In genomic region chr13:109659103-109659502, GRCm38 (mm10) we compare ENCODE assay signal across 25 mouse cellular contexts.
A peak's percentile ranks its signal among the peaks of the same experiment; 100 is the strongest.
DNase-seq lines count a peak whose midpoint lies in the region; ATAC-seq and TF ChIP-seq lines count a peak whose summit lies in the region.
"Had no signal": no experiment of that assay in that cellular context is flagged by ENCODE, and none has a peak within 500 bp of the region (broad histone marks: within the 10 kb centered on the region; RNA-seq: fewer than 3 reads in every experiment).

No protein-coding gene starts in this region.

- H3ac ChIP-seq in myocyte (ENCODE audit: control insufficient read depth, insufficient read length), result no peak overlapping the region

- DNase-seq in heart, adult 11 months, result peak; percentile 83
- peak; percentile 19 for DNase-seq in limb, embryonic 11.5 days (ENCODE audit: low spot score)
- no peak for DNase-seq in limb, embryonic 10.5 days (ENCODE audit: low spot score)
- peak; percentile 25 for DNase-seq in MN1 (ENCODE audit: low spot score)
- no peak for DNase-seq in midbrain, embryonic 10.5 days (ENCODE audit: low spot score)
- no peak for DNase-seq in thymus, postnatal 4 days
- DNase-seq: adrenal gland, postnatal 36 days; B cell, adult 2 months; cerebellum, adult 2 months; gastrocnemius, adult 2 months; heart, adult 18-20 months; kidney, postnatal 10 days; midbrain, embryonic 14.5 days; right cerebral cortex, postnatal 14 days; spleen, adult 18-20 months; thymus, adult 18-20 months had no signal

- H3K9ac ChIP-seq in heart, embryonic 11.5 days (ENCODE audit: low read depth, low read length), result no peak overlapping the region
- no peak overlapping the region for H3K9ac ChIP-seq in limb, embryonic 11.5 days (ENCODE audit: low read length)
- H3K9ac ChIP-seq: heart, embryonic 15.5 days; limb, embryonic 12.5 days; liver, embryonic 14.5 days; lung, embryonic 15.5 days; neural tube, embryonic 15.5 days had no signal

- no peak overlapping the region for H3K27ac ChIP-seq in heart, embryonic 11.5 days (ENCODE audit: low read depth, low read length)
- no peak overlapping the region for H3K27ac ChIP-seq in limb, embryonic 11.5 days (replicated peaks; ENCODE audit: low read depth, low read length)
- no peak overlapping the region for H3K27ac ChIP-seq in limb, embryonic 10.5 days
- no peak overlapping the region for H3K27ac ChIP-seq in midbrain, embryonic 10.5 days (replicated peaks)
- H3K27ac ChIP-seq: gastrocnemius, adult 2 months; heart, embryonic 15.5 days; layer of hippocampus, adult 2 months; limb, embryonic 12.5 days; liver, embryonic 14.5 days; lung, embryonic 15.5 days; neural tube, embryonic 15.5 days had no signal

- H3K27me3 ChIP-seq in heart, embryonic 11.5 days (ENCODE audit: control insufficient read depth, insufficient read depth, low read length), result no peaks in the 10 kb centered on the region
- no peaks in the 10 kb centered on the region for H3K27me3 ChIP-seq in limb, embryonic 11.5 days (ENCODE audit: control insufficient read depth, insufficient read depth, low read length)
- no peaks in the 10 kb centered on the region for H3K27me3 ChIP-seq in limb, embryonic 10.5 days (ENCODE audit: low read depth, poor library complexity, severe bottlenecking)
- H3K27me3 ChIP-seq in myocyte (ENCODE audit: control insufficient read depth, insufficient read depth, insufficient read length), result no peaks in the 10 kb centered on the region
- H3K27me3 ChIP-seq in midbrain, embryonic 10.5 days (ENCODE audit: low read depth, poor library complexity, severe bottlenecking), result no peaks in the 10 kb centered on the region
- H3K27me3 ChIP-seq: heart, embryonic 15.5 days; limb, embryonic 12.5 days; lung, embryonic 15.5 days; neural tube, embryonic 15.5 days; Patski had no signal

- 46% methylated on average over 6 of the region's 6 CpGs for WGBS in heart, embryonic 11.5 days (ENCODE audit: insufficient replicate concordance)
- WGBS in limb, embryonic 11.5 days, result 79% methylated on average over 6 of the region's 6 CpGs
- 83% methylated on average over 6 of the region's 6 CpGs for WGBS in limb, embryonic 10.5 days
- WGBS in midbrain, embryonic 10.5 days, result 94% methylated on average over 6 of the region's 6 CpGs

- no peak for TF ChIP-seq POLR2A in myocyte (IDR thresholded peaks at IDR 0.05; ENCODE audit: insufficient read length, low read depth)

- no peak overlapping the region for H3K4me2 ChIP-seq in heart, embryonic 11.5 days
- H3K4me2 ChIP-seq in limb, embryonic 11.5 days (ENCODE audit: low read depth, severe bottlenecking), result no peak overlapping the region
- peak overlapping the region; percentile 44 for H3K4me2 ChIP-seq in myocyte (ENCODE audit: low read depth)
- H3K4me2 ChIP-seq: heart, embryonic 15.5 days; limb, embryonic 12.5 days; lung, embryonic 15.5 days; neural tube, embryonic 15.5 days had no signal

- no peak for ATAC-seq in heart, embryonic 11.5 days (replicated peaks; ENCODE audit: insufficient number of reproducible peaks, low FRiP score, low TSS enrichment)
- no peak for ATAC-seq in limb, embryonic 11.5 days (ENCODE audit: insufficient number of reproducible peaks, low FRiP score, low TSS enrichment, low read depth)
- ATAC-seq: Patski had no signal

- no peaks in the 10 kb centered on the region for H3K79me2 ChIP-seq in myocyte (ENCODE audit: control insufficient read depth, insufficient read depth)

- no peak overlapping the region for H3K4me3 ChIP-seq in heart, embryonic 11.5 days (ENCODE audit: low read depth, low read length)
- H3K4me3 ChIP-seq in limb, embryonic 11.5 days (ENCODE audit: low read depth, low read length), result no peak overlapping the region
- H3K4me3 ChIP-seq in limb, embryonic 10.5 days, result no peak overlapping the region
- H3K4me3 ChIP-seq in myocyte, result no peak overlapping the region
- no peak overlapping the region for H3K4me3 ChIP-seq in midbrain, embryonic 10.5 days
- H3K4me3 ChIP-seq: gastrocnemius, adult 2 months; heart, embryonic 15.5 days; layer of hippocampus, adult 2 months; limb, embryonic 12.5 days; lung, embryonic 15.5 days; neural tube, embryonic 15.5 days had no signal

- no peaks in the 10 kb centered on the region for H3K36me3 ChIP-seq in heart, embryonic 11.5 days (ENCODE audit: control insufficient read depth, insufficient read depth, low read length)
- no peaks in the 10 kb centered on the region for H3K36me3 ChIP-seq in limb, embryonic 11.5 days (ENCODE audit: control insufficient read depth, insufficient read depth, low read length)
- H3K36me3 ChIP-seq in limb, embryonic 10.5 days, result no peaks in the 10 kb centered on the region
- H3K36me3 ChIP-seq in myocyte (ENCODE audit: control insufficient read depth, insufficient read depth), result no peaks in the 10 kb centered on the region
- no peaks in the 10 kb centered on the region for H3K36me3 ChIP-seq in midbrain, embryonic 10.5 days
- H3K36me3 ChIP-seq: heart, embryonic 15.5 days; limb, embryonic 12.5 days; lung, embryonic 15.5 days; neural tube, embryonic 15.5 days had no signal

- peaks cover 5% of the 10 kb centered on the region; the same call in 1 of the 2 replicates for H3K4me1 ChIP-seq in heart, embryonic 11.5 days (ENCODE audit: control insufficient read depth, insufficient read depth, low read length)
- peaks cover 8% of the 10 kb centered on the region for H3K4me1 ChIP-seq in limb, embryonic 11.5 days (ENCODE audit: control insufficient read depth, insufficient read depth, low read length)
- peaks cover 26% of the 10 kb centered on the region for H3K4me1 ChIP-seq in limb, embryonic 10.5 days
- H3K4me1 ChIP-seq in midbrain, embryonic 10.5 days, result peaks cover 9% of the 10 kb centered on the region

- H3K9me3 ChIP-seq in heart, embryonic 11.5 days (replicated peaks; ENCODE audit: control insufficient read depth, low read length), result no peaks in the 10 kb centered on the region
- no peaks in the 10 kb centered on the region for H3K9me3 ChIP-seq in limb, embryonic 11.5 days (ENCODE audit: control insufficient read depth, low read length)
- no peaks in the 10 kb centered on the region for H3K9me3 ChIP-seq in limb, embryonic 10.5 days (replicated peaks)
- no peaks in the 10 kb centered on the region for H3K9me3 ChIP-seq in midbrain, embryonic 10.5 days (replicated peaks)
- H3K9me3 ChIP-seq: heart, embryonic 15.5 days; limb, embryonic 12.5 days; lung, embryonic 15.5 days; neural tube, embryonic 15.5 days had no signal

TF ChIP-seq in myocyte, 11 proteins besides CTCF, POLR2A, EP300 and RAD21:
- peak; percentile 80 for TF ChIP-seq CEBPB (IDR thresholded peaks at IDR 0.05; ENCODE audit: insufficient read depth, poor library complexity, severe bottlenecking)
- no peak for TF ChIP-seq REST (IDR thresholded peaks at IDR 0.05; ENCODE audit: insufficient read depth, insufficient read length)

Comparison
In these comparisons a context has a peak if more than half of its experiments do, and no peak if none do; other contexts are left out.
1. DNase-seq: peak in heart, adult 11 months (single experiment), limb, embryonic 11.5 days (single experiment) and MN1 (single experiment); none in limb, embryonic 10.5 days (single experiment), midbrain, embryonic 10.5 days (single experiment) and thymus, postnatal 4 days (single experiment).